In the genomic region with DNA sequence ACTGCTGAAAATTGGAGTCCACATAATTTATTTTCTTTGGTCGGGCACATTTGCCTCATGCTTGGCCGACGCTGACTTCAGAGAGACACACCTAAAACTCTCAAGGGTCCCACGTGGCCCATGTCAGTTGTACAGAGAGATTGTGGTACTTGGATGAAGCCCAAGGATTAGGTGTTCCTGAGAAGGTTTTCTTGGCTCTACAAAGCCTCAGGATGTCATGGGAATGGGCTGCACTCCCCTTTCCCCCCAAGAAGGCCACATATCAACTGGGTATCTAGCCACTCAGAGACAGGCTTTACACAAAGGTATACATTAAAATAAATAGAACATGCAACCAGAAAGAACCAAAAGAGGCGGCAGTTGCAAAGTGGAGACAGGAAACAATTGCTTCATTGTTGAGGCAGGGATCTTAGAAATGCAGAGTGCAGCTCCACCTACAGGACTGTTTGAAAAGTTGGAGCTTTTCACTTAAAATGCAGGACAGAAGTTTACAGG, we compare ENCODE assay signal across 8 mouse cellular contexts.
DNase-seq lines count a peak whose midpoint lies in the region; ATAC-seq and TF ChIP-seq lines count a peak whose summit lies in the region.

No protein-coding gene starts in this region.

- H3K4me2 ChIP-seq in forebrain, embryonic 12.5 days = no peak overlapping the region
- peak overlapping the region; percentile 32 for H3K4me2 ChIP-seq in heart, postnatal 0 days (ENCODE audit: low read depth, low read length)
- H3K4me2 ChIP-seq in liver, embryonic 15.5 days = 0 out of 2 replicates have a peak overlapping the region, but pooled peaks have one; percentile 18
- H3K4me2 ChIP-seq in neural tube, embryonic 11.5 days (ENCODE audit: low read depth) = no peak overlapping the region

- TF ChIP-seq EP300 in heart, postnatal 0 days (IDR thresholded peaks at IDR 0.05; ENCODE audit: low read depth) = no peak

- H3K27ac ChIP-seq in forebrain, embryonic 12.5 days = no peak overlapping the region
- H3K27ac ChIP-seq in heart, postnatal 0 days (ENCODE audit: low read depth) = peak overlapping the region; percentile 65
- H3K27ac ChIP-seq in liver, embryonic 15.5 days (replicated peaks) = no peak overlapping the region
- no peak overlapping the region for H3K27ac ChIP-seq in neural tube, embryonic 11.5 days (ENCODE audit: low read depth, low read length)

- no peak overlapping the region for H3K4me3 ChIP-seq in E14TG2a.4 (replicated peaks; ENCODE audit: low read length)
- no peak overlapping the region for H3K4me3 ChIP-seq in forebrain, embryonic 12.5 days (replicated peaks)
- no peak overlapping the region for H3K4me3 ChIP-seq in heart, postnatal 0 days (ENCODE audit: low read depth, low read length)
- H3K4me3 ChIP-seq in liver, embryonic 15.5 days (replicated peaks) = no peak overlapping the region
- H3K4me3 ChIP-seq in neural tube, embryonic 11.5 days (ENCODE audit: low read depth, low read length) = no peak overlapping the region

- peak; percentile 69 for ATAC-seq in activated CD4-positive, CD25-positive, alpha-beta regulatory T cell, adult 4 months
- ATAC-seq in forebrain, embryonic 12.5 days (ENCODE audit: low FRiP score) = peak; percentile 66
- peak; percentile 69 for ATAC-seq in heart, postnatal 0 days (ENCODE audit: insufficient read depth, low read depth)
- no peak for ATAC-seq in liver, embryonic 15.5 days (ENCODE audit: insufficient read depth)
- 0 out of 2 replicates have a peak, but pooled peaks have one; percentile 60 for ATAC-seq in neural tube, embryonic 11.5 days (ENCODE audit: insufficient read depth, low FRiP score, low TSS enrichment)

- no peaks in the 10 kb centered on the region for H3K36me3 ChIP-seq in E14TG2a.4 (ENCODE audit: insufficient read depth, low read length)
- H3K36me3 ChIP-seq in forebrain, embryonic 12.5 days (replicated peaks) = no peaks in the 10 kb centered on the region
- no peaks in the 10 kb centered on the region for H3K36me3 ChIP-seq in heart, postnatal 0 days (replicated peaks; ENCODE audit: control insufficient read depth, insufficient read depth, low read length)
- H3K36me3 ChIP-seq in liver, embryonic 15.5 days (replicated peaks) = no peaks in the 10 kb centered on the region
- H3K36me3 ChIP-seq in neural tube, embryonic 11.5 days (ENCODE audit: control insufficient read depth, insufficient read depth, low read length) = no peaks in the 10 kb centered on the region

- no peaks in the 10 kb centered on the region for H3K4me1 ChIP-seq in E14TG2a.4 (replicated peaks; ENCODE audit: low read depth, low read length)
- peaks cover 8% of the 10 kb centered on the region; the same call in 1 of the 2 replicates for H3K4me1 ChIP-seq in forebrain, embryonic 12.5 days
- peaks cover 12% of the 10 kb centered on the region for H3K4me1 ChIP-seq in heart, postnatal 0 days (ENCODE audit: control insufficient read depth, insufficient read depth)
- H3K4me1 ChIP-seq in liver, embryonic 15.5 days (replicated peaks) = 0 out of 2 replicates have a peak, but pooled peaks cover 6% of the 10 kb centered on the region
- H3K4me1 ChIP-seq in neural tube, embryonic 11.5 days (ENCODE audit: control insufficient read depth, insufficient read depth, low read length) = no peaks in the 10 kb centered on the region; the same call in 1 of the 2 replicates

- TF ChIP-seq CTCF in E14TG2a.4 (conservative IDR thresholded peaks at IDR 0.05; ENCODE audit: low read length) = peak; percentile 39
- peak; percentile 64 for TF ChIP-seq CTCF in heart, postnatal 0 days (IDR thresholded peaks at IDR 0.05; ENCODE audit: low read depth)

- peak; percentile 87 for DNase-seq in heart, postnatal 0 days (ENCODE audit: low spot score)
- peak; percentile 48 for DNase-seq in kidney, postnatal 14 days
- peak; percentile 51 for DNase-seq in neural tube, embryonic 11.5 days (ENCODE audit: low spot score)
- no peak for DNase-seq in thymus, adult 18-20 months

- WGBS in forebrain, embryonic 12.5 days = 45% methylated on average over 5 of the region's 5 CpGs
- WGBS in heart, postnatal 0 days = 13% methylated on average over 5 of the region's 5 CpGs
- WGBS in liver, embryonic 15.5 days (ENCODE audit: insufficient replicate concordance) = 31% methylated on average over 5 of the region's 5 CpGs
- WGBS in neural tube, embryonic 11.5 days = 38% methylated on average over 5 of the region's 5 CpGs

- H3K27me3 ChIP-seq in E14TG2a.4 (ENCODE audit: insufficient read depth, low read length) = no peaks in the 10 kb centered on the region
- no peaks in the 10 kb centered on the region for H3K27me3 ChIP-seq in forebrain, embryonic 12.5 days
- no peaks in the 10 kb centered on the region for H3K27me3 ChIP-seq in heart, postnatal 0 days (ENCODE audit: control insufficient read depth, insufficient read depth, low read length)
- no peaks in the 10 kb centered on the region for H3K27me3 ChIP-seq in liver, embryonic 15.5 days
- no peaks in the 10 kb centered on the region for H3K27me3 ChIP-seq in neural tube, embryonic 11.5 days (ENCODE audit: control insufficient read depth, insufficient read depth, low read length)

- H3K9ac ChIP-seq in forebrain, embryonic 12.5 days = no peak overlapping the region
- no peak overlapping the region for H3K9ac ChIP-seq in heart, postnatal 0 days (replicated peaks; ENCODE audit: low read depth, low read length)
- no peak overlapping the region for H3K9ac ChIP-seq in liver, embryonic 15.5 days
- no peak overlapping the region for H3K9ac ChIP-seq in neural tube, embryonic 11.5 days (ENCODE audit: low read length)

- H3K9me3 ChIP-seq in E14TG2a.4 (ENCODE audit: low read length) = no peaks in the 10 kb centered on the region
- no peaks in the 10 kb centered on the region for H3K9me3 ChIP-seq in forebrain, embryonic 12.5 days
- no peaks in the 10 kb centered on the region for H3K9me3 ChIP-seq in heart, postnatal 0 days (replicated peaks; ENCODE audit: control insufficient read depth, low read length)
- no peaks in the 10 kb centered on the region for H3K9me3 ChIP-seq in liver, embryonic 15.5 days (replicated peaks)
- H3K9me3 ChIP-seq in neural tube, embryonic 11.5 days (ENCODE audit: control insufficient read depth, low read length) = no peaks in the 10 kb centered on the region

Comparison
In these comparisons a context has a peak if more than half of its experiments do, and no peak if none do; other contexts are left out.
1. H3K4me2 ChIP-seq: peak in heart, postnatal 0 days (single experiment) and liver, embryonic 15.5 days (single experiment); none in forebrain, embryonic 12.5 days (single experiment) and neural tube, embryonic 11.5 days (single experiment).
2. DNase-seq: peak in heart, postnatal 0 days (single experiment), kidney, postnatal 14 days (single experiment) and neural tube, embryonic 11.5 days (single experiment); none in thymus, adult 18-20 months (0 of 2).